Mouse (Mus musculus) mouse embryonic stem cell (cell line): ENCODE measurements around the gene Foxm1.

Experiments
- in situ Hi-C, 2 experiments: fragments of 300-500 bp; cut with MboI; formaldehyde crosslinking; loops; 1 replicate in 1 of 2; 3 replicates in 1 of 2; pipeline ENCODE4 v1.14.3; 2019 to 2020; ENCODE audit warnings: low sequenced_read_pairs in 2 of 2, low pct_unique_long_range_greater_than_20kb in 1 of 2, mixed read lengths in 1 of 2; ENCODE audit not compliant: unreplicated experiment in 1 of 2

The Foxm1 gene

DNA sequence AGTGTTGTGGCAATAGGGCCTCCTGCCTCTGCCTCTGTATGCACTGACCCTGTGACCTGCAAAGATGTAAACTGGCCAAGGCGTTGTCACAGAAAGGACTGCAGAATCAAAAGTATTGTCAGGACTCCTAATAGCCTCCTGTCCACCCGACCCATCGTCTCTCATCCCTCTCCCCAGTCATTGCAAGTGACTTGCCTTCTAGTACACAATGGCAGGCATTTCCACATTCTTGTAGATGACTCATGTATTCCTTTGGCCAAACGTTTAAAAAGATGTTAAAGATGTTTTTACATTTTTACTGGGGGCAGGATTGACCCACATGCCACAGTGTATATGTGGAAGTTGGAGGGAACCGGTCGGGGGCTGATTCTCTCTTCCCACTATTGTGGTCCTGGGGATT, 2.0 kb downstream of the Foxm1 start:
- in situ Hi-C loops, result no loop called here

GRCm38 (mm10) chr6:128366466-128366865, 3.7 kb downstream of the Foxm1 start:
- in situ Hi-C loops, result no loop called here

DNA sequence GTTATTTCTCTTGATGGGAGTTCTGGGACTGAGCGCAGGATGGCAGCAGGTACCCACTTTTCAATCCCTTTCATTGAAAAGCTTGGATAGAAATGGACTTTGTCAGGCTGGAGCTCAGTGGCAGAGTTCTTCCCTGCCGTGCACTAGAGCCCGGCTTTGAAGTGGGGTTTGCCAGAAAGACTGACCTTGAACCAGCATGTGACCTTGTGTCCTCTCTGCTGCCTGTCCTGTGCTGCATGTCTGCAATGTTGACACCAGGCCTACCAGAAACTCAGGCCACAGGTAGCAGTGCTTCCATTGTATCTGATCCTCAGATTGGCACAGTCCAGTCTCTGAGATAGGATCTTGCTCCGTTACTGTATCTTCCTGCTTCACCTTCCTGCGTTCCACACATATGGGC, 7.3 kb downstream of the Foxm1 start:
- in situ Hi-C loops, result no loop called here

DNA sequence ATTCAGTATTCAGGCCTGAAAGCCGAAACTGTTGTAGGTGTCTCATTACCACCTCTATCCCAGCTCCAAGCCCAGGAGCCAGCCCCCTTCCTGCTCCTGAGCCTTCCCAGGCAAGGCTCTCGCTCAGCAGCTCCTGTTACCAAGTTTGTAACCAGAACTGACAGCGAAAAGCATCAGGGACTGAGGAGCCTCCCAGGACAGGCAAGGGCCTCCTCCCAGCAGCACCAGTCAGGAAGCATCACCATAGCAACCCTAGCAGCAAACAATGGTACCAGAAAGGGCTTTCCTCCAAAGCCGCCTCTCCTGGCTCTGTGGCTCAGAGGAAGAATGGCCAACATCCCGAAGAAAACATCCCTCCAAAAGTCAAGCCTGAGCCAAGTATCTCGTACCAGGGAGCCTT, 12.4 kb downstream of the Foxm1 start, which contains the start of the genes Tex52 and Gm44596:
Gene Tex52 (plus strand): TSS at position 265 of the 400 bp plus-strand sequence.
Gene Gm44596 (plus strand): TSS at position 312 of the 400 bp plus-strand sequence.
- in situ Hi-C loops, result loop anchor here in 1 of 2 experiments (25.0 kb wide), 1 partner anchor 212 kb away; the partner anchor contains the start of gene A2ml1

GRCm38 (mm10) chr6:128376371-128377085, 13.8 kb downstream of the Foxm1 start:
- in situ Hi-C loops, result loop anchor here in 1 of 2 experiments (25.0 kb wide), 1 partner anchor 211 kb away; the partner anchor contains the start of gene A2ml1

GRCm38 (mm10) chr6:128379636-128380035, 16.9 kb downstream of the Foxm1 start:
- in situ Hi-C loops, result loop anchor here in 1 of 2 experiments (25.0 kb wide), 1 partner anchor 208 kb away; the partner anchor contains the start of gene A2ml1

DNA sequence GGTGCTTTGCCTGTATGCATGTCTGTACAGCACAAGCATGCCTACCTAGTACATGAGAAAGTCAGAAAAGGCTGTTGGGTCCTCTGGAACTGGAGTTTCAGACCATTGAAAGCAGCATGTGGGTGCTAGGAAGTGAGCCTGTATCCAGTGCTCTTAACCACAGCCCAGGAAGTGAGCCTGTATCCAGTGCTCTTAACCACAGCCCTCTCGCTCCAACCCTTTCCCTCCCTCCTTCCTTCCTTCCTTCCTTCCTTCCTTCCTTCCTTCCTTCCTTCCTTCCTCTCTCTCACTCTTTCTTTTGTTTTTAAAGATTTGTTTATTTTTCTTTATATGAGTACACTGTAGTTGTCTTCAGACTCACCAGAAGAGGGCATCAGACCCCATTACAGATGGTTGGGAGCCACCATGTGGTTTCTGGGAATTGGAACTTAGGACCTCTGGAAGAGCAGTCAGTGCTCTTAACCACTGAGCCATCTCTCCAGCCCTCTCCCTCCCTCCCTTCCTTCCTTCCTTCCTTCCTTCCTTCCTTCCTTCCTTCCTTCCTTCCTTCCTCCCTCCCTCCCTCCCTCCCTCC, 17.9 kb downstream of the Foxm1 start:
- in situ Hi-C loops, result loop anchor here in 1 of 2 experiments (25.0 kb wide), 1 partner anchor 207 kb away; the partner anchor contains the start of gene A2ml1

GRCm38 (mm10) chr6:128381254-128381653, 18.5 kb downstream of the Foxm1 start:
- in situ Hi-C loops, result loop anchor here in 1 of 2 experiments (25.0 kb wide), 1 partner anchor 206 kb away; the partner anchor contains the start of gene A2ml1

GRCm38 (mm10) chr6:128383752-128384151, 21.0 kb downstream of the Foxm1 start:
- in situ Hi-C loops, result loop anchor here in 1 of 2 experiments (25.0 kb wide), 1 partner anchor 204 kb away; the partner anchor contains the start of gene A2ml1

GRCm38 (mm10) chr6:128385026-128385425, 22.3 kb downstream of the Foxm1 start:
- in situ Hi-C loops, result loop anchor here in 1 of 2 experiments (25.0 kb wide), 1 partner anchor 202 kb away; the partner anchor contains the start of gene A2ml1

DNA sequence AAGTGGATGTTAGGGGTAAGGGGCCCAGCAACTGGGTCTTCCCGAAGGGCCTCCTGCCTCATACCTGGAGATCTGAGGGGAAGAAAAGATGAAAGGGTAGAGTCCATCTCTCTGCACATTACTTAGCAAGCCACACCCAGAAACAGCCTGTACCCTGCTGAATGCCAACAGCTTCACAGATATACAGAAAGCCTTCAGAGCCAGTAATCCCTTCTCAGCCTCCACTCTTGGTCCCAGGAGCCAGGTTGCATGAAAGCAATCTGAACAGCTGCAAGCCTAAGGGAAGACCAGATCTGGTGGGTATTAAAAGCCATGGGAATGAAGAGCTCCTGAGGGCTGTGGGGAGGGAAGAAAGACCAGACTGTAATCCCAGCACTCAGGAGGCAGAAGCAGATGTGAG, 26.4 kb downstream of the Foxm1 start:
- in situ Hi-C loops, result loop anchor here in 1 of 2 experiments (25.0 kb wide), 1 partner anchor 198 kb away; the partner anchor contains the start of gene A2ml1

GRCm38 (mm10) chr6:128390683-128391082, 27.9 kb downstream of the Foxm1 start:
- in situ Hi-C loops, result loop anchor here in 1 of 2 experiments (25.0 kb wide), 1 partner anchor 197 kb away; the partner anchor contains the start of gene A2ml1

DNA sequence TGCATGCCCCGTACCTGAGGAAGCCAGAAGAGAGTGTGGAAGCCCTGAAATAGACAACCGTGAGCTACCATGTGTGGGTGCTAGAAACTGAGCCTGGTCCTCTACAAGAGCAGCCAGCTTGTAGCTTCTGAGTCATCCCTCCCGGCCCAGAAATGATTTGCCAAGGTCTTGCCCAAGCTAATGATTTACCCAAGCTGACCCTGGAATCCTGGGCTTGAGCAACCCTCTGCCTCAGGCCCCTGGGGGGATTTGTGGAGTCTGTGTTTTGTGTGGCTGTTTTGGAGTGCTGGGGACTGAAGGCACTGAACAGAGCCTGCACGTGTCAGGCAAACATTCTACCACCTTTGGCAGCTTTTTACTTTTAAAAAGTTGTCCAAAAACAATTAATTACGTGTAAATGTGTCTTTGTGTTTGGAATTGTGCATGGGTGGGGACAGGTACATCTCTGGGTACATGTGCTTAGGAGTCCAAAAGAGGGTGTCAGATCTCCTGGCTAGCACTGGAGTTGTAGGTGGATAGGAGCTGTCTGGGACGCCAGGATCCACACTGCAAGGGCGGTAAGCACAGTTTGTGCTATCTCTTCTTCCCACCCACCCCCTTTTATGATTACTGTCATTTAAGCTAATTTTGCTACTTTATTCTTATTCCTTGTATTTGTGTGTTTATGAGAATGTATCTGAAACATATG, 35.0 kb downstream of the Foxm1 start:
- in situ Hi-C loops, result loop anchor here in 1 of 2 experiments (25.0 kb wide), 1 partner anchor 190 kb away; the partner anchor contains the start of gene A2ml1

DNA sequence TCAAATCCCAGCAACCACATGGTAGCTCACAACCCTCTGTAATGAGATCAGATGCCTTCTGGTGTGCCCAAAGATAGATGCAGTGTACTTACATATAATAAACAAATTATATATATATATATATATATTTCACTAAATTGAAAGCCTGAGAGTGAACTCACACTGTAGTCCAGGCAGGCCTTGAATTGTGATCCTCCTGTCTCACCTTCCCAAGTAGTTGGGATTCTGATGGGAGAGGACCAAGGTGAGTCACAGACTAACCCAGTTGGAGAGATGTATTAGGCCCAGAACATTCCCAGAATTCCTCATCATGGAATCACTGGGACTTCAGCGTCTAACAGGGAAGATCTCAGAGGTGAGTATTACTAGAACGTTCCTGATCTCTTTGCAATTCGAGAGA, 36.2 kb downstream of the Foxm1 start, which contains the start of gene Nrip2:
Gene Nrip2 (plus strand): TSS at position 301 of the 400 bp plus-strand sequence.
- in situ Hi-C loops, result loop anchor here in 1 of 2 experiments (25.0 kb wide), 1 partner anchor 188 kb away; the partner anchor contains the start of gene A2ml1

- in situ Hi-C loops, result loop anchor here in 1 of 2 experiments (25.0 kb wide), 1 partner anchor 188 kb away; the partner anchor contains the start of gene A2ml1
Observed at GRCm38 (mm10) chr6:128399421-128400185, 36.8 kb downstream of the Foxm1 start.

DNA sequence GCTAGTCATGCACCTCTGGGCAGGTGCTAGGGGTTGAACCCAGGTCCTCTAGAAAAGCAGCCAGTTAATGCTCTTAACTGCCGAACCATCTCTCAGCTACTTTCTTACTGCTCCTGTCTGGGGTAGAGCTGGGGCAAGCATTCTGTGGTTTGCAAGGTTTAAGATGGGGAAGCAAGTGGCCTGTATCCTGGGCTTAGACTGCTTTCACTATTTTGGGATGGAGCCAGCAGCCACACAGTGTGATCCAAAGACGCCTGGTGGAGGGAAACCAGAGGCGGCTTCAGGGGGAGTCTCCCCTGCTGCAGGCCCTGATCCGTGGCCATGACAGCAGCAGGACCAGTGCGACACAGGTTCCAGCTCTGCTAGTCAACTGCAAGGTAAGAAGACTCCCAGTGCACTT, 41.9 kb downstream of the Foxm1 start:
- in situ Hi-C loops, result no loop called here

DNA sequence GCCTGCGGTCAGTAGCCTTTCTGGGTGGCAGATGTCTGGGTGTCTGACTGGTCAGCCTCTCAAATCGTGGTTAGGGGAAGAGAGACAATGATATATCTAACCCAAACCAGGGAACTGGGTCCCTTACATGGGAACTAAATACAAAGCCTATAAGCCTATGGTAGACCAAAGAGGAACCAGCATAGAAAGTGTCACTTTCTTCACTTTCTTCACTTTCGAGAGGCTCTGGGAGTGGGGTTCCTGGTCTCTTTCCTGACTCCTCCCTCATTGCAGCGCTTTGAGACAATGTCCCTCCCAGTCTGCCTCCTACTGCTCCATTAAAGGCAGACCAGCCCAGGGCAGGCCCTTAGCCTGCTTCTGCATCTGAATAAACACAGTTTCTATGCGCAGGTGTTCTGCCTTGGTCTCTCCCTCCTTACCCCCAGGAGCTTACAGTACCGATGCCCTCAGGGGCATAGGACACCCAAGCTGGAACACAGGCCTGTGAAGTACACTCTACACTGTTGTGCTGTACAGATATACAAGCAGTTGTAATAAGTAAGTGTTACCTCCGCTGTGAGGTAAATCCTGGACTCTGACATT, 45.9 kb downstream of the Foxm1 start:
- in situ Hi-C loops, result no loop called here
